19 mouse cellular contexts compared by ENCODE assay signal in the genomic region with DNA sequence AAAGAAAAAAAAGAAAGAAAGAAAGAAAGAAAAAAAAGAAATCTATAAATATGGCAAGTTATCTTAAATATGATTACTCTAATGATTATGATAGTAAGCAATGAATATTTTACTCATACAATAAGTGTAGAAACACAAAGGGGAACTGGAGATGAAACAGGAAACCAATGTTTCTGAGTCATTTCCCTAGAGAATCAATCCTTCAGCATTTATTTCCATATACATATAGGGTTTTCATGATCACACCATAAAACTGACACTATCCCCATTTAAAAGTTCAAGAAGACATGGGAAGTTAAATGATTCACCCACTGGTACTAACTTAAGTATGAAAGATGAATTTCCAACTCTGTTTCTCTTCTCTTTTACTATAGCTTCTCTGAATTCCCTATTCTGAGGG.
"Had no signal": no experiment of that assay in that cellular context is flagged by ENCODE, and none has a peak within 500 bp of the region (broad histone marks: within the 10 kb centered on the region; RNA-seq: fewer than 3 reads in every experiment).

No protein-coding gene starts in this region.

- H3K4me1 ChIP-seq: midbrain, embryonic 10.5 days; midbrain, embryonic 12.5 days; neural tube, embryonic 13.5 days; neural tube, embryonic 15.5 days; stomach, embryonic 15.5 days had no signal

- DNase-seq: lung, adult 18-20 months; lung, embryonic 14.5 days; lung, postnatal 10 days; lung, postnatal 4 days; midbrain, embryonic 14.5 days; retina, postnatal 1 day; right cerebral cortex, adult 18-20 months; right cerebral cortex, postnatal 14 days; thymus, adult 2 months; thymus, postnatal 25 days; thymus, postnatal 4 days had no signal

- H3K4me2 ChIP-seq: lung, embryonic 14.5 days; midbrain, embryonic 12.5 days; neural tube, embryonic 13.5 days; neural tube, embryonic 15.5 days; stomach, embryonic 15.5 days had no signal

- H3K4me3 ChIP-seq: midbrain, embryonic 10.5 days; midbrain, embryonic 12.5 days; myocyte; neural tube, embryonic 13.5 days; neural tube, embryonic 15.5 days; stomach, embryonic 15.5 days had no signal

- H3K27me3 ChIP-seq: midbrain, embryonic 12.5 days; neural tube, embryonic 13.5 days; neural tube, embryonic 15.5 days; stomach, embryonic 15.5 days had no signal

- H3K27ac ChIP-seq: midbrain, embryonic 10.5 days; midbrain, embryonic 12.5 days; neural tube, embryonic 13.5 days; neural tube, embryonic 15.5 days; stomach, embryonic 15.5 days; stomach, postnatal 0 days had no signal

- H3K9me3 ChIP-seq: midbrain, embryonic 10.5 days; midbrain, embryonic 12.5 days; neural tube, embryonic 13.5 days; neural tube, embryonic 15.5 days; stomach, embryonic 15.5 days had no signal

- H3K9ac ChIP-seq: lung, embryonic 14.5 days; midbrain, embryonic 12.5 days; neural tube, embryonic 13.5 days; neural tube, embryonic 15.5 days; stomach, embryonic 15.5 days had no signal

- H3K36me3 ChIP-seq: midbrain, embryonic 10.5 days; midbrain, embryonic 12.5 days; neural tube, embryonic 13.5 days; neural tube, embryonic 15.5 days; stomach, embryonic 15.5 days had no signal

- ATAC-seq: midbrain, embryonic 16.5 days had no signal
